Mouse (Mus musculus): Measurements from ENCODE around the gene Mak. TPM values are rescaled to one million over a fixed set of nuclear protein-coding genes. Genes with fewer than 3 reads are reported as not detected.
"Not testable (repeated sequence)": the region's sequence is repeated elsewhere in the genome, so short reads cannot be mapped to it uniquely, and the experiment has no call there.

The Mak gene
- polyA plus RNA-seq, 1 experiment from 2014 or later, result 2.4 TPM

- ATAC-seq, result no peak
- no peak overlapping the region for H3K27ac ChIP-seq (ENCODE audit: low read depth, low read length)
- no peaks in the 10 kb centered on the region for H3K36me3 ChIP-seq (ENCODE audit: control insufficient read depth, insufficient read depth, low read length)
- H3K4me3 ChIP-seq (ENCODE audit: low read length), result no peak overlapping the region
- H3K4me2 ChIP-seq (ENCODE audit: low read length), result no peak overlapping the region
- no peaks in the 10 kb centered on the region for H3K4me1 ChIP-seq (ENCODE audit: control insufficient read depth, insufficient read depth, low read depth, low read length)
- H3K9ac ChIP-seq (ENCODE audit: low read depth, low read length), result no peak overlapping the region
- no peaks in the 10 kb centered on the region for H3K9me3 ChIP-seq (ENCODE audit: control insufficient read depth, low read length)
- 19% methylated on average over 8 of the region's 8 CpGs for WGBS
- no peaks in the 10 kb centered on the region for H3K27me3 ChIP-seq (replicated peaks; ENCODE audit: control insufficient read depth, insufficient read depth, low read length)
Measured at GRCm38 (mm10) chr13:40994487-40995263, 84.8 kb downstream of the Mak start.

- no peak overlapping the region for H3K4me2 ChIP-seq (ENCODE audit: low read length)
- no peak overlapping the region for H3K9ac ChIP-seq (ENCODE audit: low read depth, low read length)
- H3K4me1 ChIP-seq (ENCODE audit: control insufficient read depth, insufficient read depth, low read depth, low read length), result no peaks in the 10 kb centered on the region
- H3K27me3 ChIP-seq (replicated peaks; ENCODE audit: control insufficient read depth, insufficient read depth, low read length), result no peaks in the 10 kb centered on the region
- no peaks in the 10 kb centered on the region for H3K9me3 ChIP-seq (ENCODE audit: control insufficient read depth, low read length)
- no peak for ATAC-seq
- 60% methylated on average over 2 of the region's 2 CpGs for WGBS
- no peak overlapping the region for H3K4me3 ChIP-seq (ENCODE audit: low read length)
- no peak overlapping the region for H3K27ac ChIP-seq (ENCODE audit: low read depth, low read length)
- no peaks in the 10 kb centered on the region for H3K36me3 ChIP-seq (ENCODE audit: control insufficient read depth, insufficient read depth, low read length)
Measured at GRCm38 (mm10) chr13:40988418-40988817, 91.1 kb downstream of the Mak start.

- not testable (repeated sequence) for H3K27me3 ChIP-seq (replicated peaks; ENCODE audit: control insufficient read depth, insufficient read depth, low read length); H3K9ac ChIP-seq (ENCODE audit: low read depth, low read length); H3K4me1 ChIP-seq (ENCODE audit: control insufficient read depth, insufficient read depth, low read depth, low read length); H3K4me3 ChIP-seq (ENCODE audit: low read length); H3K27ac ChIP-seq (ENCODE audit: low read depth, low read length); H3K36me3 ChIP-seq (ENCODE audit: control insufficient read depth, insufficient read depth, low read length); H3K9me3 ChIP-seq (ENCODE audit: control insufficient read depth, low read length); ATAC-seq; H3K4me2 ChIP-seq (ENCODE audit: low read length)
- 69% methylated on average over 4 of the region's 4 CpGs for WGBS
Measured at GRCm38 (mm10) chr13:40987608-40988303, 91.8 kb downstream of the Mak start.

GRCm38 (mm10) chr13:40986081-40986480 lies 93.4 kb downstream of the Mak start:
- H3K27me3 ChIP-seq (replicated peaks; ENCODE audit: control insufficient read depth, insufficient read depth, low read length), result no peaks in the 10 kb centered on the region
- no peak for ATAC-seq
- 94% methylated on average over 5 of the region's 5 CpGs for WGBS

GRCm38 (mm10) chr13:40982759-40983158 lies 96.7 kb downstream of the Mak start:
- 79% methylated on average over 1 of the region's 1 CpGs for WGBS
- no peak overlapping the region for H3K27ac ChIP-seq (ENCODE audit: low read depth, low read length)
- no peaks in the 10 kb centered on the region for H3K9me3 ChIP-seq (ENCODE audit: control insufficient read depth, low read length)
- H3K36me3 ChIP-seq (ENCODE audit: control insufficient read depth, insufficient read depth, low read length), result no peaks in the 10 kb centered on the region
- no peaks in the 10 kb centered on the region for H3K27me3 ChIP-seq (replicated peaks; ENCODE audit: control insufficient read depth, insufficient read depth, low read length)
- H3K4me3 ChIP-seq (ENCODE audit: low read length), result no peak overlapping the region
- H3K9ac ChIP-seq (ENCODE audit: low read depth, low read length), result no peak overlapping the region
- ATAC-seq, result no peak
- no peaks in the 10 kb centered on the region for H3K4me1 ChIP-seq (ENCODE audit: control insufficient read depth, insufficient read depth, low read depth, low read length)
- no peak overlapping the region for H3K4me2 ChIP-seq (ENCODE audit: low read length)

More at GRCm38 (mm10) chr13:40986081-40986480, 93.4 kb downstream of the Mak start:
- H3K9me3 ChIP-seq (ENCODE audit: control insufficient read depth, low read length), result no peaks in the 10 kb centered on the region
- no peak overlapping the region for H3K9ac ChIP-seq (ENCODE audit: low read depth, low read length)
- H3K27ac ChIP-seq (ENCODE audit: low read depth, low read length), result no peak overlapping the region
- no peaks in the 10 kb centered on the region for H3K4me1 ChIP-seq (ENCODE audit: control insufficient read depth, insufficient read depth, low read depth, low read length)
- H3K4me2 ChIP-seq (ENCODE audit: low read length), result no peak overlapping the region
- no peak overlapping the region for H3K4me3 ChIP-seq (ENCODE audit: low read length)
- H3K36me3 ChIP-seq (ENCODE audit: control insufficient read depth, insufficient read depth, low read length), result no peaks in the 10 kb centered on the region

GRCm38 (mm10) chr13:40979321-40979720 lies 100.2 kb downstream of the Mak start:
- no peak overlapping the region for H3K4me3 ChIP-seq (ENCODE audit: low read length)
- no peaks in the 10 kb centered on the region for H3K9me3 ChIP-seq (ENCODE audit: control insufficient read depth, low read length)
- no peak for ATAC-seq
- no peak overlapping the region for H3K27ac ChIP-seq (ENCODE audit: low read depth, low read length)
- 74% methylated on average over 2 of the region's 2 CpGs for WGBS
- no peaks in the 10 kb centered on the region for H3K36me3 ChIP-seq (ENCODE audit: control insufficient read depth, insufficient read depth, low read length)
- H3K4me1 ChIP-seq (ENCODE audit: control insufficient read depth, insufficient read depth, low read depth, low read length), result no peaks in the 10 kb centered on the region
- H3K27me3 ChIP-seq (replicated peaks; ENCODE audit: control insufficient read depth, insufficient read depth, low read length), result no peaks in the 10 kb centered on the region
- H3K9ac ChIP-seq (ENCODE audit: low read depth, low read length), result no peak overlapping the region
- H3K4me2 ChIP-seq (ENCODE audit: low read length), result no peak overlapping the region

- Histone ChIP-seq H3K4me1 (ENCODE audit: control insufficient read depth, insufficient read depth, low read depth, low read length) (no peaks in the 10 kb centered on the region), H3K4me2 (ENCODE audit: low read length) (no peak overlapping the region), H3K27ac (ENCODE audit: low read depth, low read length) (no peak overlapping the region), H3K9ac (ENCODE audit: low read depth, low read length) (no peak overlapping the region), H3K27me3 (replicated peaks; ENCODE audit: control insufficient read depth, insufficient read depth, low read length) (no peaks in the 10 kb centered on the region), H3K36me3 (ENCODE audit: control insufficient read depth, insufficient read depth, low read length) (no peaks in the 10 kb centered on the region), H3K9me3 (ENCODE audit: control insufficient read depth, low read length) (no peaks in the 10 kb centered on the region), H3K4me3 (ENCODE audit: low read length) (no peak overlapping the region)
- ATAC-seq, result no peak
- WGBS, result 76% methylated on average over 4 of the region's 4 CpGs
Measured at GRCm38 (mm10) chr13:40978652-40979051, 100.9 kb downstream of the Mak start.

GRCm38 (mm10) chr13:40977609-40978008 lies 101.9 kb downstream of the Mak start:
- H3K27me3 ChIP-seq (replicated peaks; ENCODE audit: control insufficient read depth, insufficient read depth, low read length), result no peaks in the 10 kb centered on the region
- no peaks in the 10 kb centered on the region for H3K4me1 ChIP-seq (ENCODE audit: control insufficient read depth, insufficient read depth, low read depth, low read length)
- no peak overlapping the region for H3K4me3 ChIP-seq (ENCODE audit: low read length)
- ATAC-seq, result no peak
- no peaks in the 10 kb centered on the region for H3K9me3 ChIP-seq (ENCODE audit: control insufficient read depth, low read length)
- H3K36me3 ChIP-seq (ENCODE audit: control insufficient read depth, insufficient read depth, low read length), result no peaks in the 10 kb centered on the region
- no peak overlapping the region for H3K4me2 ChIP-seq (ENCODE audit: low read length)
- 10% methylated on average over 7 of the region's 7 CpGs for WGBS
- no peak overlapping the region for H3K9ac ChIP-seq (ENCODE audit: low read depth, low read length)
- H3K27ac ChIP-seq (ENCODE audit: low read depth, low read length), result no peak overlapping the region
